Comparison of ENCODE assay signal across 25 mouse cellular contexts in genomic region chr10:78031987-78032386, GRCm38 (mm10). TPM values are rescaled to one million over a fixed set of nuclear protein-coding genes. Genes with fewer than 3 reads are reported as not detected.
"Had no signal": no experiment of that assay in that cellular context is flagged by ENCODE, and none has a peak within 500 bp of the region (broad histone marks: within the 10 kb centered on the region; RNA-seq: fewer than 3 reads in every experiment).

No protein-coding gene starts in this region.

- H3K4me1 ChIP-seq: midbrain, embryonic 12.5 days; neural tube, embryonic 13.5 days had no signal

- H3K4me2 ChIP-seq: midbrain, embryonic 12.5 days; neural tube, embryonic 13.5 days had no signal

- H3K9me3 ChIP-seq: megakaryocyte, embryonic 14.5 days; midbrain, embryonic 12.5 days; neural tube, embryonic 13.5 days had no signal

- DNase-seq: kidney, adult 18-20 months; kidney, postnatal 25 days; layer of hippocampus, adult 9-11 months; lung, adult 2 months; lung, postnatal 14 days; lung, postnatal 4 days; retina, postnatal 1 day; thymus, adult 2 months; thymus, postnatal 25 days had no signal

- H3K9ac ChIP-seq: liver, embryonic 14.5 days; midbrain, embryonic 12.5 days; neural tube, embryonic 13.5 days had no signal

- H3K27me3 ChIP-seq: midbrain, embryonic 12.5 days; neural tube, embryonic 13.5 days had no signal

- ATAC-seq: hindbrain, postnatal 0 days; inflammation-experienced regulatory T-cells, adult 6 months; midbrain, embryonic 16.5 days had no signal

- H3K4me3 ChIP-seq: layer of hippocampus, adult 2 months; megakaryocyte, embryonic 14.5 days; midbrain, embryonic 12.5 days; myocyte; neural tube, embryonic 13.5 days had no signal

- H3K36me3 ChIP-seq: midbrain, embryonic 12.5 days; neural tube, embryonic 13.5 days had no signal

- H3K27ac ChIP-seq: hindbrain, postnatal 0 days; kidney, postnatal 0 days; layer of hippocampus, adult 2 months; liver, embryonic 14.5 days; midbrain, embryonic 12.5 days; neural tube, embryonic 13.5 days had no signal

RNA-seq across cellular contexts. Expression of gene Dnmt3l, which starts 9.8 kb away (rescaled TPM):
- total RNA-seq: layer of hippocampus, adult 2 months; left cerebral cortex, adult 18-20 months; left cerebral cortex, postnatal 25 days; monocyte, adult 5-6 weeks; neutrophil, adult 5-6 weeks had no signal
- polyA plus RNA-seq: inflammation-experienced regulatory T-cells, adult 6 months; limb, embryonic 11.5 days; midbrain, embryonic 12.5 days; midbrain, embryonic 16.5 days; neural tube, embryonic 13.5 days; spleen, adult 2 months had no signal

RNA-seq across cellular contexts. Expression of gene Aire, which starts 11.4 kb away (rescaled TPM):
- total RNA-seq: left cerebral cortex, postnatal 25 days; monocyte, adult 5-6 weeks had no signal
- polyA plus RNA-seq: liver, embryonic 14.5 days had no signal
